Mouse (Mus musculus): ENCODE results near the gene Gm49388. TPM values are rescaled to one million over a fixed set of nuclear protein-coding genes. Genes with fewer than 3 reads are reported as not detected.
"Not testable (repeated sequence)": the region's sequence is repeated elsewhere in the genome, so short reads cannot be mapped to it uniquely, and the experiment has no call there.

Gene Gm49388
- polyA plus RNA-seq, 1 experiment from 2014 or later: not detected

DNA sequence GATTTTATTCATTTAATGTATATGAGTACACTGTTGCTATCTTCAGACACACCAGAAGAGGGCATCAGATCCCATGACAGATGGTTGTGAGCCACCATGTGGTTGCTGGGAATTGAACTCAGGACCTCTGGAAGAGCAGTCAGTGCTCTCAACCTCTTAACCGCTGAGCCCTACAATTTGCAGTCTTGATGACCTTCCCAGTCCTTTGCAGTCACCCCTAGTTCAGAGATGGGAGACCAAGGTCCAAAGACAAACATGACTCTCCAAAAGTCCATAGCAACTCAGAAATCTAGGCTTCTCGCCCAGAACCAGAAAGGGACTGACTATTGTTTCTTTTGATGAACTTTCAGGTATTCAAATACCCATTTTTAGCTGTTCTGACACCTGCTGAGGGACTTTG lies 54.6 kb downstream of the Gm49388 start:
- H3K27me3 ChIP-seq (ENCODE audit: insufficient read depth, poor library complexity, severe bottlenecking); DNase-seq (ENCODE audit: low spot score); H3K9me3 ChIP-seq; H3K27ac ChIP-seq: not testable (repeated sequence)
- Histone ChIP-seq H3K4me1 (replicated peaks) (peaks cover 15% of the 10 kb centered on the region), H3K4me3 (peak overlapping the region; percentile 81; the same call in 1 of the 2 replicates), H3K36me3 (peaks cover 14% of the 10 kb centered on the region; the same call in 1 of the 2 replicates)
- 64% methylated on average over 2 of the region's 2 CpGs for WGBS

DNA sequence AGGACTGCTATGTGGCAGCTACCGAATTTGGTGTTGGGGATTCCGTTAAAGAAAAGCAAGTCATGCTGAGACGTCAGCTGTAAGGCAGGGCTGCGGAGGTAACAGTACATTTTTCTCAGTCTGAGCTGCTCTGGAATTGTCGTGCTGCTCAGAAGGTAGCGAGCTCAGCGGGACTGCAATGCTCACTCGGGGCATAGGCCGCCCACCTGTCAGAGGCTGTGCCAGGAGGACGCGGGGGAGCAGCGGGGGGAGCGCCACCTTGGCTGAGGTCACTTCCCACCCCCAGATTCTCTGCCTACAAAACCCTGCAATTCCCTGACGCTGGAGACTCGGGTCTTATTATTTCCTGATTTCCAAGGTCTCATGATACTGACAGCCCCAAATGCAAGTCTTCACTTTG lies 55.5 kb downstream of the Gm49388 start:
- H3K4me3 ChIP-seq: peak overlapping the region; percentile 81
- no peaks in the 10 kb centered on the region for H3K9me3 ChIP-seq
- H3K4me1 ChIP-seq (replicated peaks): peaks cover 15% of the 10 kb centered on the region
- H3K36me3 ChIP-seq: peaks cover 14% of the 10 kb centered on the region
- peak overlapping the region; percentile 86 for H3K27ac ChIP-seq
- 5% methylated on average over 15 of the region's 15 CpGs for WGBS
- DNase-seq (ENCODE audit: low spot score): no peak
- peaks cover 5% of the 10 kb centered on the region; the same call in 1 of the 2 replicates for H3K27me3 ChIP-seq (ENCODE audit: insufficient read depth, poor library complexity, severe bottlenecking)

DNA sequence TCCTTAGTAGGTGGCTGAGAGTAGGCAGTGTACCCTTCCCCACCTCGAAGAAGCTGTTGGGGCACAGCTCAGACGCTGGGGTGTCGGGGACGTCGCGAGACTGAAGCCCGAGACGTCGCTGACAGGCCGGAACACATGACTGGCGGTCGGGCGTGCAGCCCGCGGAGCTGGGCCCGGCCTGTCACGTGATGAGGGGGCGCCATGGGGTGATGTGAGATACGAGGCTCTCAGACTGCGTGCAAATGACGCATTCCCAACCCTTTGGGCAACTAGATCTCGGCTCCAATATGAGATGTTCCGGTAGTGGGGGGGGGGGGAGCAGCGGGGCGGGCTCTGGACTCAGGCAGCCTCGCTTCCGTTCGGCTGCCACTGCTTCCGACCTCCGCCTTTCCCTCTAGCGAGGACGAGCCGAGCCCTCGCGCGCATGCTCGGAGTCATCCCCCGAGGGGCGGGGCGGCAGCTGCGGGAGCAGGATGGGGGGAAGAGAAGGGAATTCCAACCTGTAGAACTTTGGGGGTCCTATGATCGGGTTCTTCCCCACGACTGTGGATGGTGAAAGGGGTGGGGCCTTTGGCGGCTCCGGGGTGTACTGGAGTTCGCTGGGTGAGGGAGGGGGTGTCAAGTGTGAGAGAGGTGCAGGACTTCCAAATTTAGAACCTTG lies 56.1 kb downstream of the Gm49388 start:
- Histone ChIP-seq H3K4me1 (replicated peaks) (peaks cover 15% of the 10 kb centered on the region), H3K27ac (peak overlapping the region; percentile 86), H3K27me3 (ENCODE audit: insufficient read depth, poor library complexity, severe bottlenecking) (peaks cover 5% of the 10 kb centered on the region; the same call in 1 of the 2 replicates), H3K9me3 (no peaks in the 10 kb centered on the region), H3K36me3 (peaks cover 20% of the 10 kb centered on the region), H3K4me3 (peak overlapping the region; percentile 81)
- peak; percentile 91 for DNase-seq (ENCODE audit: low spot score)
- under 1% methylated on average over 46 of the region's 46 CpGs for WGBS

DNA sequence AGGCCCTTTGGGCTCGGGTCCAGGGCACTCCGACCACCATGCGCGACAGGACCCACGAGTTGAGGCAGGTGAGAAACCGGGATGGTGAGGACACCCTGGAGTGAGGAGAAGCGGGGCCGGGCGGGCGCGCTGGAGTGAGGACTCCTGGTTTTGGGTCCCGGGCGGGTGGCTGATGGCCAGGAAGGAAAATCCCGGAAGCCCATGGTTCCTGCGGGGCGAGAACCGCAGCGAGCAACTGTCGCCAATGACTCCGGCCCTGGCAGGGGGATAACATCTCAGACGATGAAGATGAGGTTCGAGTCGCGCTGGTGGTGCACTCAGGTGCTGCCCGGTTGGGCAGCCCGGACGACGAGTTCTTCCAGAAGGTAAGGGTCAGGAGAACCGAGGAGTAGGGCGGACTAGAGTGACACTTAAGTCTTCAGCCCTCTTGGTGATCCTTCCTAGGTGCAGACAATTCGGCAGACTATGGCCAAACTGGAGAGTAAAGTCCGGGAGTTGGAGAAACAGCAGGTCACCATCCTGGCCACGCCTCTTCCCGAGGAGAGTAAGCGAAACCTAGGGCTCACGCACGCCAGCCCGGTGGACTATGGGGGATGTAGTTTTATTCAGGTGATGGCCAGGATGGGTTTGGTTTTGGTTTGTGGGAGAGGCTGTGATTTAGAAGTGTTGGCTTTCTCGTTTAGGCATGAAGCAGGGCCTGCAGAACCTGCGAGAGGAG lies 56.8 kb downstream of the Gm49388 start:
- peaks cover 15% of the 10 kb centered on the region for H3K4me1 ChIP-seq (replicated peaks)
- H3K27me3 ChIP-seq (ENCODE audit: insufficient read depth, poor library complexity, severe bottlenecking): peaks cover 5% of the 10 kb centered on the region; the same call in 1 of the 2 replicates
- H3K4me3 ChIP-seq: peak overlapping the region; percentile 81
- H3K36me3 ChIP-seq: peaks cover 27% of the 10 kb centered on the region
- under 1% methylated on average over 40 of the region's 40 CpGs for WGBS
- peak overlapping the region; percentile 86 for H3K27ac ChIP-seq
- no peaks in the 10 kb centered on the region for H3K9me3 ChIP-seq
- peak; percentile 66 for DNase-seq (ENCODE audit: low spot score)

DNA sequence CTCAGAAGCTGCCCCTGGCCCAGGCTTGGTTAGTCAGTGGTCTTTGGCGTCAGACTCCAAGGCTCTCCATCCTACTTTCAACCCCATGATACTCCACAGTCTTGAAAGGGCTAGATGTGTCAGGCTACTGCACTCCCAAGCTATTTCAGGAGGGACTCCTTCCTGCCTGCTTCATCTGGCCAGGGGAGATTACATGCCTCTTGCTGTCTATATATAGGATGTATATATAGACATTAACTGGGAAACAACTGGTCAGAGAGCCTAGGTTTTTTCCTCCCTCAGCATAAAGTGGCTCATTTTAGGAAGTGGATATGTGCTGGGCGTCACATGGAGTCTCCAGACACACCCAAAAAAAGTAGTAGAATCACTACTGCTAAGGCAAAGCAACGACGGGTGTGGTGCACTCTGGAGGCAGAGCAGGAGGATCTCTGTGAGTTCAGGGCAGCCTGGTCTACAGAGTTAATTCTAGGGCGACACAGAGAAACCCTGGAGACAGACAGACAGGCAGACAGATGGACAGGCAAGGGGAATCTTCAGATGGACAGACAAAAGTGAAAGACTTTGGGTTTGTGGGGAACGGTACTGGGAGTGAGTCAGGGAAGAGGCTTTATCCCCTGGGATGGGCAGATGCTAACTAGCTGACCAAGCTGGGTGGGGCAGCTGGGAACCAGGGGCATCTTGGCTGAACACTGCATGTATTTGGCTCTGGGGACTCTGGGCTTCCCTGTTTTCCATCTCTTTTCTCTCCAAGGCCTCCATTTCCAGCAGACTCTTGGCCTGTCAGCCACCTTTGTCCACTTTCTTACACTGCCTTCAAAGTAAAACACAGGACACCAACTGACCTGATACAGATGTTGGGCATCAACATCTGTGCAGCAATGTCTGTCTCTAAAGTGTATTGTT lies 64.8 kb downstream of the Gm49388 start:
- H3K27ac ChIP-seq: no peak overlapping the region
- peaks cover 23% of the 10 kb centered on the region for H3K36me3 ChIP-seq
- 82% methylated on average over 6 of the region's 6 CpGs for WGBS
- H3K27me3 ChIP-seq (ENCODE audit: insufficient read depth, poor library complexity, severe bottlenecking): no peaks in the 10 kb centered on the region
- H3K4me1 ChIP-seq (replicated peaks): no peaks in the 10 kb centered on the region
- H3K4me3 ChIP-seq: no peak overlapping the region
- no peak for DNase-seq (ENCODE audit: low spot score)
- no peaks in the 10 kb centered on the region for H3K9me3 ChIP-seq

DNA sequence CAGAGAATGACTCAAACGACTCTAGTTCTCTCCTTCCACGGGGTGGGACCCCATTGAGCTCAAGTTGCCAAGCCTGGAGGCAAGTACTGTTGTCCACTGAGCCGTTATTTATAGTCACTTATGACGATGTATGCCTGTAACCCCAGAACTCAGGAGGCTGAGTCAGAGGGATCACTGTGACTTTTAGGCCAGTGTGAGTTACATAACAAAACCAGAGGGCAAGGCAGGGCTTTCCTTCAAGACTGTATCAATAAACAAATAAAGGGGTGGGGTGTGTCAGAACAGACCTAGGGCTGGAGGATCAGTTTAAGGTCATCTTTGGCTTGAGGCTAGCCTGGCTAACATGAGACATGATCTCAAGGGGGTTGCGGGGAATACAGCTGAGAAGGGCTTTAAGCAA lies 65.5 kb downstream of the Gm49388 start:
- Histone ChIP-seq H3K27ac (no peak overlapping the region), H3K9me3 (no peaks in the 10 kb centered on the region), H3K36me3 (peaks cover 22% of the 10 kb centered on the region), H3K27me3 (ENCODE audit: insufficient read depth, poor library complexity, severe bottlenecking) (no peaks in the 10 kb centered on the region), H3K4me1 (replicated peaks) (no peaks in the 10 kb centered on the region), H3K4me3 (no peak overlapping the region)
- 75% methylated on average over 5 of the region's 5 CpGs for WGBS
- no peak for DNase-seq (ENCODE audit: low spot score)

Other genes with a start within 250 kb of the Gm49388 start
- gene Tmem265, start 224.2 kb upstream of the Gm49388 start, polyA plus RNA-seq (2016; fragmentation: Nextera tagmentation; extraction: Ambion mirVana): 7.9 and 13.7 TPM in 2 replicates
- 47.0 and 54.1 TPM in 2 replicates for gene Phkg2, start 212.3 kb upstream of the Gm49388 start, polyA plus RNA-seq (2016; fragmentation: Nextera tagmentation; extraction: Ambion mirVana)
- gene Ccdc189, start 197.0 kb upstream of the Gm49388 start, polyA plus RNA-seq (2016; fragmentation: Nextera tagmentation; extraction: Ambion mirVana): 15.7 and 16.5 TPM in 2 replicates
- gene Rnf40, start 196.8 kb upstream of the Gm49388 start, polyA plus RNA-seq (2016; fragmentation: Nextera tagmentation; extraction: Ambion mirVana): 57.8 and 58.8 TPM in 2 replicates
- 34.5 and 36.7 TPM in 2 replicates for gene Zfp629, start 169.8 kb upstream of the Gm49388 start, polyA plus RNA-seq (2016; fragmentation: Nextera tagmentation; extraction: Ambion mirVana)
- 55.9 and 56.6 TPM in 2 replicates for gene Bcl7c, start 76.7 kb upstream of the Gm49388 start, polyA plus RNA-seq (2016; fragmentation: Nextera tagmentation; extraction: Ambion mirVana)
- 5.1 and 5.8 TPM in 2 replicates for gene Ctf1, start 72.9 kb upstream of the Gm49388 start, polyA plus RNA-seq (2016; fragmentation: Nextera tagmentation; extraction: Ambion mirVana)
- gene Ctf2, start 53.4 kb upstream of the Gm49388 start, polyA plus RNA-seq (2016; fragmentation: Nextera tagmentation; extraction: Ambion mirVana): 0.26 and 0.37 TPM in 2 replicates
- 8.6 and 8.9 TPM in 2 replicates for gene Fbxl19, start 41.1 kb upstream of the Gm49388 start, polyA plus RNA-seq (2016; fragmentation: Nextera tagmentation; extraction: Ambion mirVana)
- 10.3 and 11.9 TPM in 2 replicates for gene Orai3, start 15.8 kb upstream of the Gm49388 start, polyA plus RNA-seq (2016; fragmentation: Nextera tagmentation; extraction: Ambion mirVana)
- 16.5 and 18.7 TPM in 2 replicates for gene Setd1a, start 8.9 kb upstream of the Gm49388 start, polyA plus RNA-seq (2016; fragmentation: Nextera tagmentation; extraction: Ambion mirVana)
- gene Hsd3b7, start 15.0 kb downstream of the Gm49388 start, polyA plus RNA-seq (2016; fragmentation: Nextera tagmentation; extraction: Ambion mirVana): 7.4 and 7.8 TPM in 2 replicates
- gene Stx4a, start 38.7 kb downstream of the Gm49388 start, polyA plus RNA-seq (2016; fragmentation: Nextera tagmentation; extraction: Ambion mirVana): 15.2 and 21.6 TPM in 2 replicates
- 5.0 and 8.5 TPM in 2 replicates for gene Stx1b, start 38.9 kb downstream of the Gm49388 start, polyA plus RNA-seq (2016; fragmentation: Nextera tagmentation; extraction: Ambion mirVana)
- 19.0 and 19.2 TPM in 2 replicates for gene Zfp646, start 90.6 kb downstream of the Gm49388 start, polyA plus RNA-seq (2016; fragmentation: Nextera tagmentation; extraction: Ambion mirVana)
- gene Zfp668, start 91.2 kb downstream of the Gm49388 start, polyA plus RNA-seq (2016; fragmentation: Nextera tagmentation; extraction: Ambion mirVana): 41.4 and 42.3 TPM in 2 replicates
- 0.51 and 1.1 TPM in 2 replicates for gene Prss53, start 105.4 kb downstream of the Gm49388 start, polyA plus RNA-seq (2016; fragmentation: Nextera tagmentation; extraction: Ambion mirVana)
- not detected in 2 replicates for gene Gm21974, start 109.8 kb downstream of the Gm49388 start, polyA plus RNA-seq (2016; fragmentation: Nextera tagmentation; extraction: Ambion mirVana)
- gene Vkorc1, start 110.0 kb downstream of the Gm49388 start, polyA plus RNA-seq (2016; fragmentation: Nextera tagmentation; extraction: Ambion mirVana): 49.7 and 54.7 TPM in 2 replicates
- gene Bckdk, start 118.5 kb downstream of the Gm49388 start, polyA plus RNA-seq (2016; fragmentation: Nextera tagmentation; extraction: Ambion mirVana): 115 and 123 TPM in 2 replicates
- 50.4 TPM in 2 replicates for gene Kat8, start 126.9 kb downstream of the Gm49388 start, polyA plus RNA-seq (2016; fragmentation: Nextera tagmentation; extraction: Ambion mirVana)
- 5.3 and 9.7 TPM in 2 replicates for gene Prss8, start 144.5 kb downstream of the Gm49388 start, polyA plus RNA-seq (2016; fragmentation: Nextera tagmentation; extraction: Ambion mirVana)
- 10.4 and 11.6 TPM in 2 replicates for gene Prss36, start 161.1 kb downstream of the Gm49388 start, polyA plus RNA-seq (2016; fragmentation: Nextera tagmentation; extraction: Ambion mirVana)
- gene Fus, start 181.8 kb downstream of the Gm49388 start, polyA plus RNA-seq (2016; fragmentation: Nextera tagmentation; extraction: Ambion mirVana): 328 and 333 TPM in 2 replicates
- gene Pycard, start 208.3 kb downstream of the Gm49388 start, polyA plus RNA-seq (2016; fragmentation: Nextera tagmentation; extraction: Ambion mirVana): 9.5 and 12.4 TPM in 2 replicates
- gene Trim72, start 218.3 kb downstream of the Gm49388 start, polyA plus RNA-seq (2016; fragmentation: Nextera tagmentation; extraction: Ambion mirVana): not detected in 2 replicates